Mouse (Mus musculus) stomach, embryonic 16.5 days (tissue): ENCODE data around the gene Sp7. TPM values are rescaled to one million over a fixed set of nuclear protein-coding genes. Genes with fewer than 3 reads are reported as not detected.

Experiments used
- ATAC-seq: fragments of 200-750 bp; cut with Nextera tagmentation; 2 replicates; pipeline ENCODE4 v1.8.0; 2017; ENCODE audit warnings: moderate number of reproducible peaks, moderate TSS enrichment; ENCODE audit not compliant: insufficient read depth, low FRiP score
- H3K27ac ChIP-seq: fragments of 300-500 bp; sonication (generic); 2 replicates; pipeline ENCODE4 v1.5.1; 2014; ENCODE audit warnings: low read length
- H3K27me3 ChIP-seq: fragments of 300-500 bp; sonication (generic); 2 replicates; pipeline ENCODE4 v1.6.1; 2014; ENCODE audit warnings: low read length, control low read depth, mixed read lengths; ENCODE audit not compliant: control insufficient read depth, insufficient read depth
- H3K36me3 ChIP-seq: fragments of 300-500 bp; sonication (generic); 2 replicates; pipeline ENCODE4 v1.6.1; 2014; ENCODE audit warnings: low read length; ENCODE audit not compliant: control insufficient read depth, insufficient read depth
- H3K4me1 ChIP-seq: fragments of 300-500 bp; sonication (generic); 2 replicates; pipeline ENCODE4 v1.6.1; 2014; ENCODE audit warnings: low read length, control low read depth, mixed read lengths; ENCODE audit not compliant: control insufficient read depth, insufficient read depth
- H3K4me2 ChIP-seq: fragments of 300-500 bp; sonication (generic); 2 replicates; pipeline ENCODE4 v1.6.1; 2014; ENCODE audit warnings: low read depth, low read length, mixed read lengths
- H3K4me3 ChIP-seq: fragments of 300-500 bp; sonication (generic); replicated peaks from 2 replicates; pipeline ENCODE4 v1.5.1; 2014; ENCODE audit warnings: mild to moderate bottlenecking, low read length
- H3K9ac ChIP-seq: fragments of 300-500 bp; sonication (generic); 2 replicates; pipeline ENCODE4 v1.6.1; 2014; ENCODE audit warnings: low read length
- H3K9me3 ChIP-seq: fragments of 300-500 bp; sonication (generic); replicated peaks from 2 replicates; pipeline ENCODE4 v1.6.1; 2016; ENCODE audit warnings: low read length, control low read depth; ENCODE audit not compliant: control insufficient read depth
- WGBS: fragments of 180-500 bp; shearing (Covaris S2); extraction: QIAGEN DNeasy Blood & Tissue Kit; methylation state at CpG from one replicate; pipeline ENCODE4 v1.1.7; 2014; 5-methylcytosine and 5-hydroxymethylcytosine counted together
- polyA plus RNA-seq: library from polyadenylated mRNA; unstranded; fragments of >200 nt; fragmentation: Nextera tagmentation; extraction: Ambion mirVana; gene quantifications from 2 replicates; pipeline ENCODE4 v1.2.1, GENCODE M21; 2015

Sp7 gene
- polyA plus RNA-seq, 1 experiment from 2014 or later: 1.3 TPM

DNA sequence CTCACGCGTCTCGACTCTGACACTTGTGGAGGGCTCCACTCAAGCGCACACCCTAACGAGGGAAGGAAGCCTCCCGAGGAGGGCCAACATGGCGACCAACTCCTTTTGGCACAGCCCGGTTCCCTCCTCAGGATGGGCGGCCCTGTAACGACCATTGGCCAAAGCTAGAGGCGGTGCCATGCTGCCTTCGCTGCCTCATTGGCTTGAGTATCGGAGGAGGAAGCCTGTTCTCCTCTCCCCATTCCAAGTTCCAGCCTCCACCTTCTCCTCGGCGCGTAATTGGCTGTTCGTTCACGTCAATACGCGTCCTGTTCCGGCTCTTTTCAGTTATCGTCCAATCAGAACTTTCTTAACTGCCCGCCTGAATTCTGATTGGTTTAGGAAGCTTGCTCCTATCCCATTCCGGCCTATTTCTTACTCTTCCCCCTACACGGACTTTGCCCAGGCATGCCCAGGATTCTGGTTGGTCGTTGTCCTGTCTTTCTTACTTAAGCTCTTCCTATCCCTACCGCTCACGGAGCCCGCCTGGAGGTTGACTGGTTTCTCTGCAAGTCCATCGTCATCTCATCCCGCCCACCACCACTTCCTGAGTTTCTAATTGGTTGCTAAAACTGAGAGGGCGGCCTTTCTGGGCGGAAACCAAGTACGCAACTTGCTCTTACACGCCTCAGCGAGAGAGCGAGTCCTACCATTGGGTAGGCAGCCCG lies 38.7 kb upstream of the Sp7 start, which contains the start of gene Sp1:
TSS of gene Sp1 (plus strand) at position 655 of the 707 bp plus-strand sequence.
- H3K36me3 ChIP-seq: peaks cover 24% of the 10 kb centered on the region; the same call in 1 of the 2 replicates
- no peaks in the 10 kb centered on the region for H3K27me3 ChIP-seq
- WGBS: under 1% methylated on average over 35 of the region's 38 CpGs
- peak within 1 kb of the TSS; percentile 70 for H3K4me2 ChIP-seq
- H3K9ac ChIP-seq: peak within 1 kb of the TSS; percentile 98
- H3K4me3 ChIP-seq: peak within 1 kb of the TSS; percentile 78
- H3K4me1 ChIP-seq: peaks cover 22% of the 10 kb centered on the region
- peak within 1 kb of the TSS; percentile 100 for H3K27ac ChIP-seq
- peak; percentile 95 for ATAC-seq
- H3K9me3 ChIP-seq: no peaks in the 10 kb centered on the region

DNA sequence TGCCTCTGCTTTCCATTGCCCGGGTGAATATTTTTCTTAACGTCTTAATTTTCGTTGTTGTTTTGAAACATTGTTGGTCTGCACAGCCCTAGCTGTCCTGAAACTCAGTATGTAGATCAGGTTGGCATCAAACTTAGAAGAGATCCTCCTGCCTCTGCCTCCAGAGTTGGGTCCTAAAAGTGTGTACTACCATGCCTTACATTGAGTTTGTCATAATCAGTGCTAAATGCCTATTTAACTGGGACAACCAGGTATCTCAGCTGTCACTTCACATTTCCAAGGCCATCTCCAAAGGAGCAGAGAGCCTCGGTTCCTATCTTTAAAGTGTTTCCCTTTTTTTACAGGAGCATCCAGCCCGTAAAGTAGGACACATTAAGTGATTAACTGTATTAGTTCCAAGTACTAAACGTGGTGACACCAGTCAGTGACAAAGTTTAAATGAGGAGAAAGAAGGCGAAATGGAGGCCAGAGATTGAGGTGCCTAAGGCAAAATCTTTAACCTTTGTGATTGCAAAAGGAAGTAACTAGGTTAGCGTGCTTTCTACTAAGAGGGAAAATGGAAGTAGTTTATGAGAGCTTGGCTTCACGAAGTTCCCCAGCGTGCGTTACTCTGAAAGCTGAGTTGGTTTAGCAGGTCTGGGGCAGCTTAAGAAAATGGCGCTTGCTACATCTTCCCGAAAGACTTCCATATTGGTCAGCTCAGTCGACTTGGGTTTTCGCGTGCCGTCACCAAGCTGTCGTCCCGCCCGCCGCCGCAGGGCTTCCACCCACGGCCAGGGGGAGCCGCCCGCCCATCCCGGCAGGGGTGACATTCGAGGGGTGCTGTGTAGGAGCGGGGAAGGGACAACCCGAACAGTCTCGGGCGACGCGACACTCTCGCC lies 37.9 kb upstream of the Sp7 start:
- WGBS: 16% methylated on average over 33 of the region's 34 CpGs
- H3K4me1 ChIP-seq: peaks cover 25% of the 10 kb centered on the region
- no peak; the same call in 1 of the 2 replicates for ATAC-seq
- H3K9me3 ChIP-seq: no peaks in the 10 kb centered on the region
- H3K36me3 ChIP-seq: peaks cover 17% of the 10 kb centered on the region; the same call in 1 of the 2 replicates
- peak overlapping the region; percentile 89 for H3K9ac ChIP-seq
- peak overlapping the region; percentile 78 for H3K4me3 ChIP-seq
- H3K4me2 ChIP-seq: peak overlapping the region; percentile 70
- peak overlapping the region; percentile 100 for H3K27ac ChIP-seq
- H3K27me3 ChIP-seq: no peaks in the 10 kb centered on the region

DNA sequence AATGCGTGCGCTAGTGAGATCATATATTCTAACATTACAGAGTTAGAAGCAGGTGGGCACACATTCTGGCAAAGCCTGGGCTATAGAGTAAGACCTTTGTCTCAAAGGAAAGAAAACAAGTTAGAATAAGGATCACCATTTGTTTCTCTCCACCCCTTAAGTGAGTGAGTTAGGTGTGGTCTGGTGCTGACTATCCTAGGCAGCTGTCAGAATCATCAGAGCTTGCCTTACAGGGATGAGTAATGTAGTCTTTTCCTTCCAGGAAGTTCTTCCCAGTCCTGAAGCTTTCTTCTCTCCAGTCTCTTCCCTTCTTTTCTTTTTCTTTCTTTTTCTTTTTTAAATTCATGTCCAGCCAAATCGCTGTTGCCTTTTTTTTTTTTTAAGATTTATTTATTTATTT lies 35.2 kb upstream of the Sp7 start:
- H3K27ac ChIP-seq: no peak overlapping the region
- H3K9me3 ChIP-seq: no peaks in the 10 kb centered on the region
- H3K4me3 ChIP-seq: no peak overlapping the region
- no peak overlapping the region for H3K9ac ChIP-seq
- peaks cover 18% of the 10 kb centered on the region for H3K4me1 ChIP-seq
- no peaks in the 10 kb centered on the region for H3K36me3 ChIP-seq
- 93% methylated on average over 3 of the region's 3 CpGs for WGBS
- ATAC-seq: no peak
- no peak overlapping the region for H3K4me2 ChIP-seq
- H3K27me3 ChIP-seq: no peaks in the 10 kb centered on the region

- no peaks in the 10 kb centered on the region for H3K36me3 ChIP-seq
- no peak for ATAC-seq
- 75% methylated on average over 2 of the region's 2 CpGs for WGBS
Measured at GRCm38 (mm10) chr15:102401278-102401677, 34.3 kb upstream of the Sp7 start.

GRCm38 (mm10) chr15:102400476-102401045 lies 33.6 kb upstream of the Sp7 start:
- no peak overlapping the region for H3K9ac ChIP-seq
- H3K9me3 ChIP-seq: no peaks in the 10 kb centered on the region
- 80% methylated on average over 10 of the region's 10 CpGs for WGBS
- no peak for ATAC-seq
- no peaks in the 10 kb centered on the region for H3K36me3 ChIP-seq
- H3K27me3 ChIP-seq: no peaks in the 10 kb centered on the region
- H3K4me2 ChIP-seq: peak overlapping the region; percentile 75; the same call in 1 of the 2 replicates
- peaks cover 16% of the 10 kb centered on the region for H3K4me1 ChIP-seq
- no peak overlapping the region for H3K4me3 ChIP-seq
- H3K27ac ChIP-seq: peak overlapping the region; percentile 98

More at GRCm38 (mm10) chr15:102401278-102401677, 34.3 kb upstream of the Sp7 start:
- Histone ChIP-seq H3K9me3 (no peaks in the 10 kb centered on the region), H3K27me3 (no peaks in the 10 kb centered on the region), H3K27ac (no peak overlapping the region), H3K4me3 (no peak overlapping the region), H3K4me1 (peaks cover 15% of the 10 kb centered on the region), H3K4me2 (no peak overlapping the region), H3K9ac (no peak overlapping the region)

DNA sequence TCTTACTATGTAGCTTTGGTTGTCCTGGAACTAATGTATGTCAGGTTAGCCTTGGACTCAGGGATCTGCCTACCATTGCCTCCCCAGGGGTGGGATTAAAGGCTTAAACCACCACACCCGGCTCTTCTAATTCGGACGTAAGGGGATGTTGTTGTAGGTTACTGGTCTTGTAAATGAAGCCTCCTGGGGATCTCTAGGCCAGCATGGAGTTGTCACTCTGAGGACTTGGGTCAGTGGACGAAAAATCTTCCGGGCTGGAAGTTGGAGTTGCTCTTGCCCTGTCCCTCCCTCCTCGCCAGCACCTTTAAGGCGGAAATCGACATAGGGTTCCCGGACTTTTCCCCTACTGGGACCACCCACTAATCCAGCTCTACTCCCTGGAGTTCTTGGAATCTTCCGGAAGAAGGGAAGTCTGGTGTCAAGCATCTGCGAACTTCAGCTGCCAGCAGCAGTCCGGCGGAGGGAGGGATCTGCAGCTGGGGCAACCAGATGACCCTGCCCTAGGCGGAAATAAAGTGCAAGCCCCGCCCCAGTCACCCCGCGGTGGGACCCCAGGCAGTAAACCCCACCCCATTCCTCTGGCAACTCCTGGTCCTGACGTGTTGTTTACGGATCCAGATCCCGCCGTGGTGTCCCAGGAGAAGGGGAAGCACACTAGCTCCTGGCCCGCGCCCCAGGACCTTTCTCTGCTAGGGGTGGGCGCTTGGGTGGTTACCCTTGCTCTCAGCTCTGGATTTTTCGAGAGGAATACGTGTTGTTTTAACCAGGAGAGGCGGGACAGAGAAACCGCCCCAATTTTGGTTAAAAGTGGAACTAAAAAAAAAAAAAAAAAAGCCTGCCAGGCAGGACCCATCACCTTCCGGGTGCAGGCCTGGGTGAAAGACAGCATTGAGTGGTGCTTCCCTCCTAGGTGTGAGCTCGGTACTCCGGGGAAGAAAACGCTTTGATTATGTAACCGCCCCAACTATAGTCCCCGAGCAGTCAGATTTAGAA lies 32.5 kb upstream of the Sp7 start:
- H3K27ac ChIP-seq: peak overlapping the region; percentile 98
- H3K4me3 ChIP-seq: peak overlapping the region; percentile 54
- peak overlapping the region; percentile 83 for H3K9ac ChIP-seq
- WGBS: 3% methylated on average over 34 of the region's 34 CpGs
- H3K4me1 ChIP-seq: peaks cover 25% of the 10 kb centered on the region
- peak; percentile 91 for ATAC-seq
- no peaks in the 10 kb centered on the region for H3K27me3 ChIP-seq
- H3K4me2 ChIP-seq: peak overlapping the region; percentile 75
- no peaks in the 10 kb centered on the region for H3K9me3 ChIP-seq
- no peaks in the 10 kb centered on the region for H3K36me3 ChIP-seq

DNA sequence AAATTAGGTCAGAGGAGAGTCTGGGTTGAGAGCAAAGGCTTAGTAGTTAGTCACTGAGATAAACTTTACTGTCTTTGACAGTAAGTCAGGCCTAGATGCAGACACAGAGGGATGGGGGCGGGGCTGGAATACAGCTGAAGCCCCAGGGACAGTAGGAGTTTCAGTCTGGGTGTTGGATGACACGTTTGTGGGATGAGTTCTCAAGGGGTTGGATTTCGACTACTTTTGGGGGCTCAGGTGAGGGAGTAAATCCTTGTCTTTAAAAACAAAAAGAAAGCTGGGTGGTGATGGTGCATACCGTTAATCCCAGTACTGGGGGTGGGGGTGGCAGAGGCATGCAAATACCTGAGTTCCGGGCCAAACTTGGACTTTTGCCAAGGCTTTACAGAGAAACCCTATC lies 31.6 kb upstream of the Sp7 start:
- WGBS: 29% methylated on average over 5 of the region's 5 CpGs
- Histone ChIP-seq H3K27me3 (no peaks in the 10 kb centered on the region), H3K9me3 (no peaks in the 10 kb centered on the region), H3K4me3 (peak overlapping the region; percentile 54; the same call in 1 of the 2 replicates), H3K4me2 (peak overlapping the region; percentile 75), H3K9ac (no peak overlapping the region; the same call in 1 of the 2 replicates), H3K4me1 (peaks cover 25% of the 10 kb centered on the region), H3K36me3 (no peaks in the 10 kb centered on the region), H3K27ac (peak overlapping the region; percentile 98)
- no peak for ATAC-seq

DNA sequence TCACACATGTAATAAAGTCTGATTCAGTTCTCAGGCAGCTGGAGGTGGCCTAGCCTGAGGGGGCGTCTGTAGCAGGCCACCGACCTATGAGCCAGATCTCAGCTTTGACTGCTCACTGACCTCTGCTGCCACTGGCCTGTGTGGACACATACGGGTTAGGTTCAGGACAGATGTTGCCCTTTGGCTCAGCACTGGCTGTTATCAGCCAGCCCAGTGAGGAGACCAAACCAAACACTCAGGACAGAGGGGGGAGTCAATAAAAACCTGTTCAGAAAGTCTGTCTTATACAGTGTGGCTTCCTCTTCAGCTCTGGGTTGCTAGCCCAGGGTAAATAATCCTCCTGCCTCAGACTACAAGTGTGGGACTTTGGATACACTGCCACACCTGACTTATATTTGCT lies 28.1 kb upstream of the Sp7 start:
- ATAC-seq: peak; percentile 61
- no peak overlapping the region for H3K4me2 ChIP-seq
- peaks cover 22% of the 10 kb centered on the region for H3K4me1 ChIP-seq
- peak overlapping the region; percentile 89 for H3K27ac ChIP-seq
- H3K4me3 ChIP-seq: no peak overlapping the region
- H3K36me3 ChIP-seq: no peaks in the 10 kb centered on the region
- H3K9ac ChIP-seq: 0 out of 2 replicates have a peak overlapping the region, but pooled peaks have one; percentile 46
- no peaks in the 10 kb centered on the region for H3K9me3 ChIP-seq
- H3K27me3 ChIP-seq: no peaks in the 10 kb centered on the region
- 4% methylated on average over 3 of the region's 3 CpGs for WGBS
